Mouse (Mus musculus): Measurements from ENCODE around the gene Gpt2. TPM values are rescaled to one million over a fixed set of nuclear protein-coding genes. Genes with fewer than 3 reads are reported as not detected.

Gpt2 gene
- polyA plus RNA-seq, 1 experiment from 2014 or later, result 33.3 TPM

DNA sequence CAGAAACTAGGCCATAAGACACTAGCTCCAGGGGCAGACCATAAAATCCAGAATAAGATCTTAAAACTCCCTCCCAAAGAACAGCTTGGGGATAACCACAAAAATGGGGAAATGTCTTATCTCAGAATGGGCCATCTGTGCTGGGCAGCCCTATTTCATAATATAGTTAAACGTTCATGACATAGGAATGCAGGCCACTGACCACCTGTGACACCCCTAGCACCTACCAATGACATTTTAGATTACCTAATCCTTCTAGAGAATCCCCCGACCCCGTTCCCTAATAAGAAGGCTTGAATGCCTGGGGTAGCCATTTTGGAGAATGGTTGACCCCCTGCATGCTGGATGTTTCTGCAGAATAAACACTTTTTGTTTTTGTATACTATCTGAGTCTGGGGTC lies 17.5 kb upstream of the Gpt2 start:
- Histone ChIP-seq H3K4me2 (ENCODE audit: low read depth, low read length) (no peak overlapping the region), H3K9me3 (ENCODE audit: control insufficient read depth, low read length) (no peaks in the 10 kb centered on the region), H3K36me3 (ENCODE audit: control insufficient read depth, insufficient read depth, low read length) (no peaks in the 10 kb centered on the region), H3K9ac (ENCODE audit: low read depth, low read length) (no peak overlapping the region), H3K4me1 (ENCODE audit: control insufficient read depth, insufficient read depth, low read length) (no peaks in the 10 kb centered on the region), H3K27me3 (replicated peaks; ENCODE audit: control insufficient read depth, insufficient read depth, low read length) (no peaks in the 10 kb centered on the region), H3K27ac (replicated peaks; ENCODE audit: low read depth, low read length) (no peak overlapping the region), H3K4me3 (ENCODE audit: low read depth, low read length) (no peak overlapping the region)
- WGBS, result 92% methylated on average over 3 of the region's 3 CpGs
- ATAC-seq (ENCODE audit: low read depth), result no peak
- DNase-seq (ENCODE audit: low spot score), result no peak

DNA sequence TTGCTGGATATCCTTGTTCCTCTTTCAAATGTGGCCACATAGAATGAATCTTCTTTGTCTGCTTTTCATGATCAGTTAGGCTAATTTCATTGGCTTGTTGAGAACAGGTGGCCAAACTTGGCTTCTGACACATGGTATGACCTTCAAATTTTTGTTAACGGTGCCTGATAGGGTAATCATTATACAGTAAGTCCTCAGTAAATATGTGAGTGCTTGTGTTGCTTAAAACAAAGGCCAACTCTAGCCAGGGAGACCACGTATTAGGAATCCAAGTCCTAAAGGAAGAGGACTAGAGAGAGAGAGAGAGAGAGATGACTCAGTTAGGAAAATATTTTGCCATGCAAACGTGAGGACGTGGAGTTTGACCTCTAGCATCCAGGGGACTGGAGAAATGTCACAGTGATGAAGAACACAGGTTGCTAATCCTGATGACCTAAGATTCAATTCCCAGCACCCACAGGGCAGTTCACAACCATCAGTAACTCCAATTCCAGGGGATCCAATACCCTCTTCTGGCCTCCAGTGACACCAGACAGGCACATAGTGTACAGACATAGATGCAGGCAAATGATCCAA lies 15.3 kb upstream of the Gpt2 start:
- Histone ChIP-seq H3K36me3 (ENCODE audit: control insufficient read depth, insufficient read depth, low read length) (no peaks in the 10 kb centered on the region), H3K9ac (ENCODE audit: low read depth, low read length) (no peak overlapping the region)
- no peak for ATAC-seq (ENCODE audit: low read depth)

DNA sequence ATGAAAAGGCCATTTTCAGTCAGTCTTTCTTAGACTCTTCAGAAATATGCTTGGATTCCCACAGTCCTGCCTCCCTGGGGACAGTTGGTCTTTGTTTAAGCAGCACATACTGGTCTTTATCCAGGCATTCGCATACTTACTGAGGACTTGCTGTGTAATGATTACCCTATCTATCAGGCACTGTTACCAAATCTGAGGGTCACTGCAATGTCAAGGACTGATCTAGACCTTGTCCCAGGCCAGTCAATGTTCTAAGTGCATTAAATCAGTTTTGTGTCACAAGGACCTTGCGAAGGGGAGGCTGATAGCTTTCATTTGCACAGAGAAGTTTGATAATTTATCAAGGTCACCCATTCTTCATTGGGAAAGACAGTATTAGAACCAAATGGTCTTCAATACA lies 14.0 kb upstream of the Gpt2 start:
- no peak for DNase-seq (ENCODE audit: low spot score)
- Histone ChIP-seq H3K9me3 (ENCODE audit: control insufficient read depth, low read length) (no peaks in the 10 kb centered on the region), H3K4me1 (ENCODE audit: control insufficient read depth, insufficient read depth, low read length) (no peaks in the 10 kb centered on the region), H3K36me3 (ENCODE audit: control insufficient read depth, insufficient read depth, low read length) (no peaks in the 10 kb centered on the region), H3K27me3 (replicated peaks; ENCODE audit: control insufficient read depth, insufficient read depth, low read length) (no peaks in the 10 kb centered on the region), H3K27ac (replicated peaks; ENCODE audit: low read depth, low read length) (no peak overlapping the region), H3K4me3 (ENCODE audit: low read depth, low read length) (no peak overlapping the region), H3K4me2 (ENCODE audit: low read depth, low read length) (no peak overlapping the region), H3K9ac (ENCODE audit: low read depth, low read length) (no peak overlapping the region)
- WGBS, result 82% methylated on average over 2 of the region's 2 CpGs
- no peak for ATAC-seq (ENCODE audit: low read depth)

More for the DNA sequence above, 15.3 kb upstream of the Gpt2 start:
- DNase-seq (ENCODE audit: low spot score), result no peak
- H3K9me3 ChIP-seq (ENCODE audit: control insufficient read depth, low read length), result no peaks in the 10 kb centered on the region
- H3K4me1 ChIP-seq (ENCODE audit: control insufficient read depth, insufficient read depth, low read length), result no peaks in the 10 kb centered on the region
- H3K4me3 ChIP-seq (ENCODE audit: low read depth, low read length), result no peak overlapping the region
- H3K27ac ChIP-seq (replicated peaks; ENCODE audit: low read depth, low read length), result no peak overlapping the region
- WGBS, result 69% methylated on average over 4 of the region's 4 CpGs
- no peak overlapping the region for H3K4me2 ChIP-seq (ENCODE audit: low read depth, low read length)
- no peaks in the 10 kb centered on the region for H3K27me3 ChIP-seq (replicated peaks; ENCODE audit: control insufficient read depth, insufficient read depth, low read length)

DNA sequence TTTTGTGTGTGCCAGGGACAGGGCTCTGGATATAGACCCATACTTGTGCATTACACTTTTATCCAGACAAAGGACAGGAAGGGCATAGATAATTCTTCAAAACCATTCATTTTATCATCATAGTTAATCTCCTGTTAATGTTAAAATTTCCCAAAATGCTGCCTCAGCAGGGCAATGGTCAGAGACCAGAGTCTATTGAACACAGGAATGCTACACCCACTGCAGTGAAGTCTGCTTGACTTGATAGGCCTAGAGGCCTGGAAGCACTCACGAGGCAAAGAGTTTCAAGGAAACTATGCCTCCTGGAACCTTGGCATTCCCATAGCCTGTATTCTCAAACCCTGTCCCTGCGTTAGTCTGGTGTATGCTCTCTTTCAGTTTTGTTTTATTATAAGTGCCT lies 12.7 kb upstream of the Gpt2 start:
- H3K4me1 ChIP-seq (ENCODE audit: control insufficient read depth, insufficient read depth, low read length), result no peaks in the 10 kb centered on the region
- 85% methylated on average over 2 of the region's 2 CpGs for WGBS
- H3K4me2 ChIP-seq (ENCODE audit: low read depth, low read length), result no peak overlapping the region
- H3K9me3 ChIP-seq (ENCODE audit: control insufficient read depth, low read length), result no peaks in the 10 kb centered on the region
- H3K9ac ChIP-seq (ENCODE audit: low read depth, low read length), result no peak overlapping the region
- ATAC-seq (ENCODE audit: low read depth), result no peak
- H3K4me3 ChIP-seq (ENCODE audit: low read depth, low read length), result no peak overlapping the region
- no peaks in the 10 kb centered on the region for H3K27me3 ChIP-seq (replicated peaks; ENCODE audit: control insufficient read depth, insufficient read depth, low read length)
- no peaks in the 10 kb centered on the region for H3K36me3 ChIP-seq (ENCODE audit: control insufficient read depth, insufficient read depth, low read length)
- no peak for DNase-seq (ENCODE audit: low spot score)
- H3K27ac ChIP-seq (replicated peaks; ENCODE audit: low read depth, low read length), result no peak overlapping the region

DNA sequence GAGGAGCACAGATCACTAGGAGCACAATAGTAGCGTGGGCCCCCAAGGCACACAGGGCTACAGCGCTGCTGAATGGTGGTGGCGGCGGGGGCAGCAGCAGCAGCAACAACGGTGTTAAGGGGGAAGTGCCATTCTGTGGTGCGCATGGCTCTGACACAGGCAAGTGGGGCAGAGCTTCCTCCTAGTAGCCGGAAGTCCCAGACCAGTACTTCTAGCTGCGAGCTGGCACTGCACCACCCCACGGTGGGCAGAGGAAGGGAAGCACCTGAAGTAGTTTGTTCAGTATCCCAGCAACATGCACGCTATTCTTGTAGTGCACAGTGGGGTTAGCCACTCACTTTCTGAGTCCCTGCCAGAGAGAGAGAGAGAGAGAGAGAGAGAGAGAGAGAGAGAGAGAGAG lies 10.5 kb upstream of the Gpt2 start:
- Histone ChIP-seq H3K4me2 (ENCODE audit: low read depth, low read length) (peak overlapping the region; percentile 29), H3K4me3 (ENCODE audit: low read depth, low read length) (no peak overlapping the region), H3K4me1 (ENCODE audit: control insufficient read depth, insufficient read depth, low read length) (no peaks in the 10 kb centered on the region), H3K36me3 (ENCODE audit: control insufficient read depth, insufficient read depth, low read length) (no peaks in the 10 kb centered on the region), H3K9ac (ENCODE audit: low read depth, low read length) (no peak overlapping the region), H3K9me3 (ENCODE audit: control insufficient read depth, low read length) (no peaks in the 10 kb centered on the region), H3K27me3 (replicated peaks; ENCODE audit: control insufficient read depth, insufficient read depth, low read length) (no peaks in the 10 kb centered on the region), H3K27ac (replicated peaks; ENCODE audit: low read depth, low read length) (no peak overlapping the region)
- 37% methylated on average over 10 of the region's 10 CpGs for WGBS
- ATAC-seq (ENCODE audit: low read depth) (0 out of 2 replicates have a peak, but pooled peaks have one; percentile 30), DNase-seq (ENCODE audit: low spot score) (no peak)

DNA sequence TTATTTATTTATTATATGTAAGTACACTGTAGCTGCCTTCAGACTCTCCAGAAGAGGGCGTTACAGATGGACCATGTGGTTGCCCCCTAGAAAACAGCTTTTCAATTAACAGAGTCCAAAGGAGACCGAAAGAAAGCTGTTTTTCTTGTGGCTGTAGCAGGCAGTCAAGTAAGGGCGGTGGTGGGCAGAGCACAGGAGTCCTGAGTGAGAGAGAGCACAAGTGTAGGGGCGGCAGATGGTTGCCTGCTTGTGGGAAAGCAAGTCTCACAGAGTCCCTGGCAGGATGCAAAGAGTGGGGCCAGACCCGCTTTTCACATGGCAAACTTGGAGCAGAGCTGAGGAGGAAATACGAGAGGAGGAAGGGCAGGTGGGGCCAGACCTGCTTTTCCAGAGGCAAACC lies 9.9 kb upstream of the Gpt2 start:
- Histone ChIP-seq H3K36me3 (ENCODE audit: control insufficient read depth, insufficient read depth, low read length) (no peaks in the 10 kb centered on the region), H3K4me3 (ENCODE audit: low read depth, low read length) (no peak overlapping the region), H3K27ac (replicated peaks; ENCODE audit: low read depth, low read length) (no peak overlapping the region), H3K9ac (ENCODE audit: low read depth, low read length) (no peak overlapping the region), H3K4me1 (ENCODE audit: control insufficient read depth, insufficient read depth, low read length) (no peaks in the 10 kb centered on the region), H3K9me3 (ENCODE audit: control insufficient read depth, low read length) (no peaks in the 10 kb centered on the region), H3K4me2 (ENCODE audit: low read depth, low read length) (no peak overlapping the region), H3K27me3 (replicated peaks; ENCODE audit: control insufficient read depth, insufficient read depth, low read length) (no peaks in the 10 kb centered on the region)
- WGBS, result 57% methylated on average over 6 of the region's 6 CpGs
- DNase-seq (ENCODE audit: low spot score) (no peak), ATAC-seq (ENCODE audit: low read depth) (no peak)

DNA sequence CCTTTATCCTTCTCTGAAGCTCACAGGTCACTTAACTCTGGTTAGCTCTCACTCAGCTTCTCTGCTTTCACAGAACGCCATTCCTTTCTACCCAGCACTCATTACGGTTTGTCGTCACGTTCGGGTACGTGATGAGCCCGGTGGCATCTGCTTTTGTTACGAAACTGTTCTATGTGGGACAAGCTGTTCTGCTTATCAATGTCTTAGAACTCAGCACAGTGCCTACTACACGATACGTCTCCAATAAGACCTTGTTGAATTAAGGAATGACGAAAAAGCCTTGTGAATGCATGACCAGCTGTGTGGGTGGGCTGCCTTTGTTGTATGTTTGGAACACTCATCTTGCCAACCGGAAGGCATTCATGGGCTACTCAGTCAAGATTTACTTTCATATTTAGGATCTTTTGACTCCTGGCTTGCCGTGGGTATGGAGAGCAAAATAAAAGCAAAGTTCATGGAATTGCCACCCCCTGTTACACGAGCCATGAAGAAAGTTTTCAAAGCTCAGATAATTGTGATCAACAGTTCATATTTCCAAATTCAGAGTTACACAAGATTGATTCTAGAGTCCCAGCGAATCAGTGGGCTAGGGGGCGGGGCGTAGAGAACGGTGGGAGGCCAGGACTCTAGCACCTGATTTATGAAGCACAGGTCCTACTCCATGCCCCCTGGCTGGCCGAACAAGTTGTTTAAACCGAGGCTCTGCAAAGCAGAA lies 4.3 kb upstream of the Gpt2 start:
- DNase-seq (ENCODE audit: low spot score), result no peak
- H3K27ac ChIP-seq (replicated peaks; ENCODE audit: low read depth, low read length), result no peak overlapping the region
- H3K4me1 ChIP-seq (ENCODE audit: control insufficient read depth, insufficient read depth, low read length), result no peaks in the 10 kb centered on the region
- no peaks in the 10 kb centered on the region for H3K27me3 ChIP-seq (replicated peaks; ENCODE audit: control insufficient read depth, insufficient read depth, low read length)
- H3K36me3 ChIP-seq (ENCODE audit: control insufficient read depth, insufficient read depth, low read length), result no peaks in the 10 kb centered on the region
- no peak overlapping the region for H3K4me3 ChIP-seq (ENCODE audit: low read depth, low read length)
- 81% methylated on average over 20 of the region's 20 CpGs for WGBS
- no peaks in the 10 kb centered on the region for H3K9me3 ChIP-seq (ENCODE audit: control insufficient read depth, low read length)
- ATAC-seq (ENCODE audit: low read depth), result no peak
- H3K4me2 ChIP-seq (ENCODE audit: low read depth, low read length), result no peak overlapping the region
- no peak overlapping the region for H3K9ac ChIP-seq (ENCODE audit: low read depth, low read length)

DNA sequence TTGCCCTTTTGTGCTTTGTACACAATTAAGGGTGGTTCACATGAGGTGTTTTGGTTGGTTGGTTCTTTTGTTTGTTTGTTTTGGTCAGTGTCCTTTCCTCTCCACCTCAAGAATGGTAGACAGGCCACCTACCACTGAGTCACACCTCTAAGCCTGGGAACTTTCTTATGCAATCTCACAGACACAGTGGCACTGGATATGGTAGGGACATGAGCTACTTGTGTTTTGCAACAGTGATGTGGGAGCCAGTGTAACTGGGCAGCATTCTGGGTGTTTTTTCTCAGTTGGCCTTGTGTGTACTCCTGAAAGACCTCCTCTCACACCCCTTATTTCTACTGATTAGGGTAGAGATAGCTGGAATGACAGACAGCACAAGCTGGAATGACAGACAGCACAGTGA lies 3.7 kb upstream of the Gpt2 start:
- Histone ChIP-seq H3K27me3 (replicated peaks; ENCODE audit: control insufficient read depth, insufficient read depth, low read length) (no peaks in the 10 kb centered on the region), H3K4me3 (ENCODE audit: low read depth, low read length) (no peak overlapping the region), H3K4me1 (ENCODE audit: control insufficient read depth, insufficient read depth, low read length) (no peaks in the 10 kb centered on the region), H3K36me3 (ENCODE audit: control insufficient read depth, insufficient read depth, low read length) (no peaks in the 10 kb centered on the region), H3K9me3 (ENCODE audit: control insufficient read depth, low read length) (no peaks in the 10 kb centered on the region), H3K9ac (ENCODE audit: low read depth, low read length) (no peak overlapping the region), H3K27ac (replicated peaks; ENCODE audit: low read depth, low read length) (no peak overlapping the region), H3K4me2 (ENCODE audit: low read depth, low read length) (no peak overlapping the region)
- DNase-seq (ENCODE audit: low spot score), result no peak
- no peak for ATAC-seq (ENCODE audit: low read depth)

DNA sequence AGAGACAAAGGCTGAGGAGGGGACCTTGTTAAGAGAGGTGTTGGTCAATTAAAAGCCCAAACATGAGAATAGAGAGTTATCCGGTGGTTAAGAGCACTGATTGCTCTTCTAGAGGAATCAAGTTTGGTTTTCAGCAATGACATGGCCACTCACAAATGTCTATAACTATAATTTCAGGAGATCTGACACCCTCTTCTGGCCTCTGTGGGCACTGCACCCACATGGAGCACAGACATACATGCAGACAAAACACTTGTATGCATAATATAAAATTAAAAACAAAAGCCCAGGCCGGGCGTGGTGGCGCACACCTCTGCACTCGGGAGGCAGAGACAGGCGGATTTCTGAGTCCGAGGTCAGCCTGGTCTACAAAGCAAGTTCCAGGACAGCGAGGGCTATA lies 2.8 kb upstream of the Gpt2 start:
- Histone ChIP-seq H3K4me2 (ENCODE audit: low read depth, low read length) (no peak overlapping the region), H3K4me1 (ENCODE audit: control insufficient read depth, insufficient read depth, low read length) (0 out of 2 replicates have a peak, but pooled peaks cover 9% of the 10 kb centered on the region), H3K27ac (replicated peaks; ENCODE audit: low read depth, low read length) (no peak overlapping the region), H3K9me3 (ENCODE audit: control insufficient read depth, low read length) (no peaks in the 10 kb centered on the region), H3K9ac (ENCODE audit: low read depth, low read length) (no peak overlapping the region), H3K4me3 (ENCODE audit: low read depth, low read length) (no peak overlapping the region), H3K27me3 (replicated peaks; ENCODE audit: control insufficient read depth, insufficient read depth, low read length) (no peaks in the 10 kb centered on the region), H3K36me3 (ENCODE audit: control insufficient read depth, insufficient read depth, low read length) (no peaks in the 10 kb centered on the region)
- ATAC-seq (ENCODE audit: low read depth), result no peak
- WGBS, result 93% methylated on average over 8 of the region's 8 CpGs
- DNase-seq (ENCODE audit: low spot score), result no peak

All from embryonic facial prominence, embryonic 14.5 days (tissue).